Mouse (Mus musculus): ENCODE measurements around the gene Rimklb.

- TF ChIP-seq CTCF (IDR thresholded peaks at IDR 0.05; ENCODE audit: extremely low read depth, insufficient read depth, insufficient read length, insufficient replicate concordance), result no peak
- TF ChIP-seq POLR2A (IDR thresholded peaks at IDR 0.05; ENCODE audit: low read depth, low read length), result no peak
Observed at GRCm38 (mm10) chr6:122411281-122411680, 87.3 kb downstream of the Rimklb start.

All from spleen, adult 2 months (tissue).